Mouse (Mus musculus) splenic B cell, adult 2 months (primary cell): ENCODE data around the gene Vps4b.

Source experiments
- DNase-seq: peaks from one replicate; pipeline ENCODE4 v3.0.0-alpha.2; 2011; ENCODE audit warnings: low read depth, low spot score
- H3K27me3 ChIP-seq: 2 replicates; pipeline ENCODE4 v1.6.1; 2012; ENCODE audit warnings: mild to moderate bottlenecking, low read length, moderate library complexity, mixed read lengths; ENCODE audit not compliant: control insufficient read depth, poor library complexity, insufficient read depth, severe bottlenecking
- H3K36me3 ChIP-seq: 2 replicates; pipeline ENCODE4 v1.6.1; 2012; ENCODE audit warnings: mild to moderate bottlenecking, low read length, moderate library complexity, mixed read lengths; ENCODE audit not compliant: control insufficient read depth, poor library complexity, insufficient read depth, severe bottlenecking

Vps4b gene

DNA sequence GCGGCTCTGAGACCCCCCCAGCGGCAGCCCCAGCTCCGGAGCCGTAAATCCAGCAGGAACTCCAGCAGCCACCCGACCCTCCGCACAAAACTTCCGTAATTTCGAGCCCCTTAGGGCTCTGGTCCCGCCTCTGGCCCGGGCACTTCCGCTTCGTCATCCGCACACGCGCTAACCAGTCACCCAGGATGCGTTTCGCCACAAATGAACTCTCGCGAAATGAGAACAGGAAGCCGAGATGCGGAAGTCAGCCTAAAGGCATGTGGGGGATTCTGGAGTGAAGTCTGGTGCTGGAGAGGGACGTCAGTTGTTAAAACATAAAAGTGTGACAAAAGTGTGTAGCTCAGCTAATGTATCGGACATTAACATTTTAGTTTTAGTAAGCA lies at the start of gene Vps4b:
Gene Vps4b, minus strand, starts transcription at position 187 of the 383 bp plus-strand sequence.
- H3K36me3 ChIP-seq = no peaks in the 10 kb centered on the region
- H3K27me3 ChIP-seq = no peaks in the 10 kb centered on the region; the same call in 1 of the 2 replicates
- peak; percentile 98 for DNase-seq

DNA sequence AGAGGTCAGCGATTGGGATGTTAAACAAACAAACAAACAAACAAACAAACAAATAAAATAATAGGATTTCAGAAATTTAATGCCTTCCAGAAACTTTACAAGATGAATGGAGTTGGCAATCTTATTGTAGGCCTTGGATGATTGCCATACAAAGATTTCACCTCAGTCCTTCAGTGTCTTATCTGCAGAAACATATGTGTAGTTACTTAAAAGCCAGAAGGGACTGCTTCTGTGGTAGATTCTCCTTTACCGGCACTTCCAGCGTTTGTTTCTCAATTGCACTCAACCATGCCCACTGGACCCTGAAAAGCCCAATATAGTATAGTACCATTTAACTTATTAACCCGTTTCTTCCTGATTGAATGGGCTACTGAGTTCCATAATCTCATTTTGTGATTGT lies 32.3 kb upstream of the Vps4b start:
- Histone ChIP-seq H3K27me3 (no peaks in the 10 kb centered on the region; the same call in 1 of the 2 replicates), H3K36me3 (no peaks in the 10 kb centered on the region)
- no peak for DNase-seq

DNA sequence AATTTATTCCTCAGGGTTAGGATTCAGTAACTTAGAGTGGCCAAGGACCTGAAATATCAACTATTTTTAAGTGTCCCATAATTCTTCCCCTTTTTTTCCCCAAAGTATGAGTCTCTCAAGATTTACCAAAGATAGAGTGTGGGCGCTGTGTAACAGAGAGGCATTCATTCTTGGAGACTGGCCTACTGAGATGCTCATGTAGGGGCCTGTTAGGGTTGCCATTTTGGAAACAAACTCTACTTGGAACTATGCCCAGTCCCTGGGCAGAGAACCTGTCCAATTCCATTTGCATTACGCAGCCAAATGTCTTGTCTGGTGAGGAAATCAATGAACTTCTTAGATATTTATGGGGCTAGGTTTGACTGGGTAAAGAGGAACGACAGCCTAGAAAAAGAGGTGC lies 25.8 kb upstream of the Vps4b start:
- Histone ChIP-seq H3K27me3 (no peaks in the 10 kb centered on the region), H3K36me3 (no peaks in the 10 kb centered on the region)
- no peak for DNase-seq

DNA sequence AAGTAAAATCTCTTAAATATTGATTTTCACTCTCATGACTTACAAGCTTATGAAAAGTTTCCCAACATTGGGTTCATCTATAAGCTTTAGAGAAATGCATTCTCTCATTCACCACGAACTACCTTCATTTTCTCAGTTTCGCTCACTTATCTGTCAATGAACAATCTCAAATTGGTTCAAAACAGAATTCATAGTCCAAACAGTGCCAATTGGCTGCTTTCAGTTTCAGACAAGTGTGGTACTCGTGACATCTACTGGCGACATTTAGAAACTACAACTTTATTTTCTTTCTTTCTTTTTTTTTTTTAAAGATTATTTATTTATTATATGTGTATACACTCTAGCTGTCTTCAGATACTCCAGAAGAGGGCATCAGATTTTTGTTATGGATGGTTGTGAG lies 21.8 kb upstream of the Vps4b start:
- Histone ChIP-seq H3K36me3 (no peaks in the 10 kb centered on the region), H3K27me3 (no peaks in the 10 kb centered on the region)
- peak; percentile 73 for DNase-seq

DNA sequence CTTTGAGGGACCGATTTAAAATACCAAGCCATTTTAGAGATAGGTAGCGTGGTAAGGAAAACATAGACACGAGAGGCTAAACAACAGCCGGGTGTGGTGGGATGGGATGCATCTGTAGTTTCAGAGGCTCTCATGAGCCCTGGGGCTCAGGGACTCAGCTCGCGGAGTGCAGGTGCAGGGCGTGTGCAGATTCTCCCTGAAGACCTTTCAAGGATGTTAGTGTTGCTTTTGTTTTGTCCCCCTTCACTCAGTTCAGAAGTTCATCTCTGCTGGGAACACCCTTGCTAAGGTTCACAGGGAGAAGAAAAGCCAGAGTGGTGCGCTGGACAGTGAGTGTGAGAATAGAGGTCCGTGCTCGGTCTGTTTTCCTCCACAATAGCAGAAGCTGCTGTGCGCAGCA lies 20.2 kb upstream of the Vps4b start:
- DNase-seq = no peak
- no peaks in the 10 kb centered on the region for H3K36me3 ChIP-seq

DNA sequence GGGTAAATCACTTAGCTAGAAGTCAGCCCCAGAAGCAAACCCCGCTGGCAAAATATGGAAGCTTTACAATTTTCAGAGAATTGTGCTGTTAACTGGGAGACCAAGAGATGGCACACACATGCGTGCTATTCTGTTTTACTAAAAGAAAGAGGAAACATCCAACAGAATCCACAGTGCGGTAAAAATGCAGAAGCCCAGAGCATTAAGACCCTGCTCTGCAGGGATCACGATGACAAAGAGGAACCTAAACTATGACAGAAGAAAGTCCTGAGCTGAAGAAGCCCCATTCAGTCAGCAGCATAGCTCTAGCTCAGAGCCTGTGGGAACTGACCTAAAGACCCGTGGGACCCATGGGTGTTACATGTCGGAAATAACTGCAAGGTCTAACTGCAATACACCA lies 18.7 kb upstream of the Vps4b start:
- peak; percentile 40 for DNase-seq
- Histone ChIP-seq H3K27me3 (no peaks in the 10 kb centered on the region), H3K36me3 (no peaks in the 10 kb centered on the region)

More for the DNA sequence above, 20.2 kb upstream of the Vps4b start:
- H3K27me3 ChIP-seq = no peaks in the 10 kb centered on the region

DNA sequence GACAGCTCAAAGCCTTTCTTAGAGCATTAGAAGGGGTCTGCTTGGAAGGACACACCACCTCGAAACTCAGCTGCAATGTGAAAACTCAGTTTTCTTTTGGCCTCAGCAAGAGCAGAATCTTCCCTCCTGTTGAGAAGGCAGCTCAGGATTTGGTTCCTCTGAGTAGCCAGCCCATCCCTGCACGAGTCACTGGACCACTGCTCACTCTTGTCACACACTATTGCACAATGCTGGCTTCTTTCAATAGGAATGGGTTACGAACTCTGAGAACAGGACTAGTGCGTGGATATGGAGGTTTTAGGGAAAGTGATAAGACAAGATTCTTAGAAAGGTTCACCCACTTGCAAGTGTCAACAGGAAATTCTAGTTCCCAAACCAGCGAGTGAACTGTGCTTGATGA lies 18.3 kb upstream of the Vps4b start:
- H3K36me3 ChIP-seq = no peaks in the 10 kb centered on the region
- H3K27me3 ChIP-seq = no peaks in the 10 kb centered on the region
- DNase-seq = no peak

DNA sequence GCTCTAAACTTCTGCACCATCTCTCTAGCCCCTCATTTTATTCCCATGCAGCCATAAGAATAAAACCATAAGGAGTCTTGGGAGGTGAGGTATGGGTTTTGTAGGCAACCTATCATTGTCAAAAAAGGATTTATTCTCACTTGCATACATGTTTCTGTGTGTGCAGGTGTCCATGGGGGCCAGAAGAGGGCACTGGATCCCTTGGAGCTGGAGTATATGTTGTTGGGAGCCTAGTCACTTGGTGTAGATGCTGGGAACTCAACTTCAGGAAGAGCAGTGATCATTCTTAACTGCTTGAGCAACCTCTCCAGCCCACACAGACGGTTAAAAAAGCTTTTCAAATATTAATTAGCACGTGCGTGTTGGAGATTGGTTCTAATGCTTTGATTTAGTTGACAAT lies 3.4 kb upstream of the Vps4b start:
- no peaks in the 10 kb centered on the region for H3K36me3 ChIP-seq
- DNase-seq = no peak

DNA sequence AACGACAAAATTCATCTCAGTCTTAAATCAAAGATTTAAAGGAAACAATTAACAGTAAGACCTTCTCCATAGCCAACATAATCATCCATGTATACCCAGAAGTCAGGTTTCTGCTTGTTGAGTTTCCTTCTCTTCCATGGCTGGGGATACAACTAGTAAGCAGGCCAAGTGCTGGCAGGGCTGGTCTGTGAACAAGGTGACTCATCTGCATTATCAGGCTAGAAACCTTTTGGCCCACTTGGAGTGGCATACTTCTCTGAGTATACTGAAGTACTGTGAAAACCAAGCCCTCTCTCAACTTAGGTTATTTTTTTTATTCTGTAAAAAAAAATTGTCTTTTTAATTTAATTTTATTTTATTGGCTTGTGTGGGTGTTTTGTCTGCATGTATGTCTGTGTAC lies 2.9 kb upstream of the Vps4b start:
- no peak for DNase-seq
- H3K36me3 ChIP-seq = no peaks in the 10 kb centered on the region

More for the DNA sequence above, 3.4 kb upstream of the Vps4b start:
- no peaks in the 10 kb centered on the region; the same call in 1 of the 2 replicates for H3K27me3 ChIP-seq

DNA sequence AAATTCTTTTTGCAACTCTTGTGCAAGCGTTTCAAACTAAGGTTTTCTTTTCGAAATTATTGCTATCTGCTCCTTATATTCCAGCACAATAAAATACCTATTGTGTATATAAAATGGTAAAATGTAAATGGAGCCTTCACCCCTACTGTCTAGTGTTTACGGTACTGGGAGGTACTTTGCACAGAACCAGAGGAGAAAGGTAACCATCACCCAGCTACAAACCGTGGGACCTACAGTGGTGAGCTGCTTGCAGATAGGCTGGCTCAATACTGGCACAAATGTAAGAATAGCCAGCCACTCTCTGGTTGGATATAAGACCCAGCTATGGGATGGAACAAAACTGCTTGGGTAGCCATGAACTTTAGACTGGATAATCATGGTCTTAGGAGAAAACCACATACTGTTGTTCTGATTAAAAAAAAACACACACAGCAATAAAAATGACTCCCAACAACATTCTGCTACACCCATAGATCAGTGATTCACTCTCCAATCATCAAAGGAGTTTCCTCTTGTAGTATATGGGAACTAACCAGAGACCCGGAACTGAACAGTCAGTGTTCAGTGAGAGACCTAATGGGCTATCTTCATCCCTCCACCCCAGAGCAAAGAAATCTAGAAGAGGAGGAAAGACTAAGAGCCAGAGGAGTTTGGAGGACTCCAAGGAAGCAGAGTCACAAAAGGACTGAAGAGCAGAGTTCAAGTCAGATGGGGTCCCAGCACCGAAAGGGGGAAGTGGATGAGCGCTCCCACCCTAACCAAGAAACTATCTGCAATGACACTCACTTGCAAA lies 655 bp upstream of the Vps4b start:
- no peaks in the 10 kb centered on the region for H3K36me3 ChIP-seq
- H3K27me3 ChIP-seq = no peaks in the 10 kb centered on the region; the same call in 1 of the 2 replicates
- DNase-seq = no peak

More for the DNA sequence above, 2.9 kb upstream of the Vps4b start:
- H3K27me3 ChIP-seq = no peaks in the 10 kb centered on the region; the same call in 1 of the 2 replicates

DNA sequence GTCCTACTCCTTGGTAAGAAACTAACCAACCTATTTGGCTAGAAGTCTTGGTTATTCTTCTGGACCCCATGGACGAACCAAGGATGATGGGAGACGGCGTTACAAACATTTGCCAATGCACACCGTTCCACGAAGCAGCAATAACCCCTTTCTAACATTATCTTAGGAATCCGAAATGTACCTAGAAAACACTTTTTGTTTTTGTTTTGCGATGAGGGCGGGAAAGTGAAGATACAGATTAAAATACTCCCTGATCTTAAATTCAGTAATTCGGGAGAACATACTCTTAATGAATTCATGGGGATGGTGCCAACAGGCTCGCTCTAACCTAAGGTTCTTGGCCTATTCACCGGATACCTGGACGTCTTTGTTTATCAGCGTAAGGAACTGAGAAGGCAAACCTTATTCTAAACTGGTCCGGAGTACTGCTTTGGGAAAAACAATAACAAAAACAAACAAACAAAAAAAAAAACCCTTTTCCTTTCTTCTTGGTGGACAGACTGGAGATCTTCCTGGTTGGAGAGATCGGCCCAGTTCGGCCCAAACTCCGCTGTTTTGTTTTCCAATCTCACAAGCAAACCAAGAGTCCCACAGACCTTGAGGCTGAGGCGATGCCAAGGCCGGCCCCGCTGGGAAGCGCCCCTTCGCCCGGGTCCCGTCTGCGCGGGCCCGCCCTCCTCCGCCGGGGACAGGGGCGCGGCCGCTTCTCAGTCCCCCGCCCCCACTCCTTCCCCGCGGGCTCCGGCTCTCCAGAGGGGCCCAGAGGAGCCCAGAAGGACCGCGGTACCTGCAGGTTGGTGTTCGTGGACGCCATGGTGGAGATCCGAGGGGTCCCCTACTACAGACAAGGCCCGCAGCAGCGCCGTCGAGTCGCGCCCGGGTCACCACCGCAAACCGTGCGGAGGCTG lies 640 bp downstream of the Vps4b start:
- no peak for DNase-seq
- no peaks in the 10 kb centered on the region for H3K36me3 ChIP-seq
- H3K27me3 ChIP-seq = no peaks in the 10 kb centered on the region; the same call in 1 of the 2 replicates

DNA sequence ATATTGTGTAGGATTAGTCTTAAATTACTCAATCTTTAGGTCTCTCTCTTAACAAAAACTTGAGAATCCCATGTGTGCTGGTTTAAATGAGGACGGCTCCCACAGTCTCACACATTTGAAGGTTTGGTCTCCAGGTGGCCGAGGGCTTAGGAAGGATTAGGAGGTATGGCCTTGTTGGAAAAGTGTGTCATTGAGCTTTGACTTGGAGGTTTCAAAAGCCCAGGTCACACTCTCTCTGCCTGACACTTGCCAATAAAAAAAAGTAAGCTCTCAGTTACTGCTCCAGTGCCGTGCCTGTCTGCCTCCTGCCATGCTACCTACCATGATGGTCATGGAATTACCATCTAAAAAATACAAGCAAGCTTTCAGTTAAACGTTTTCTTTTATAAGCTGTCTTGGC lies 21.6 kb downstream of the Vps4b start:
- H3K27me3 ChIP-seq = no peaks in the 10 kb centered on the region
- H3K36me3 ChIP-seq = peaks cover 19% of the 10 kb centered on the region
- DNase-seq = no peak

DNA sequence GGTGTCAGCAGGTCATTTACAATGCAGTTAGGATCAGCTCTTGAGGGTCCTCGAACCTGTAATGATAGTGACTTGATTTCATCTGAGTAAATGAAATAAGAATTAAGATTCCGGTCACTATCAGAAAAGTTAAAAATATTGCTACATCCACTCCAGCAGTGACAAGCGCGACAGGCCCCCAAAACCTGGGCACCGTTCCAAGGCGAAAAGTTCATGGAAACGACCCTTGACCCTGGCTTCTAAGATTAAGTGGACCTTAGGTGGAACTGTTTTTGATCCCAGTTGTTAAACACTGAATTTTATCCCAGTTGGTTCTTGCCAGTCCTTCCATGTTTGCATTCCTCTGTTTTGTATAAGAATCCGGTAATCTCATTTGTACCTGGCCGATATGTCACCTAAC lies 22.4 kb downstream of the Vps4b start:
- no peaks in the 10 kb centered on the region for H3K27me3 ChIP-seq
- DNase-seq = no peak
- peaks cover 17% of the 10 kb centered on the region; the same call in 1 of the 2 replicates for H3K36me3 ChIP-seq

DNA sequence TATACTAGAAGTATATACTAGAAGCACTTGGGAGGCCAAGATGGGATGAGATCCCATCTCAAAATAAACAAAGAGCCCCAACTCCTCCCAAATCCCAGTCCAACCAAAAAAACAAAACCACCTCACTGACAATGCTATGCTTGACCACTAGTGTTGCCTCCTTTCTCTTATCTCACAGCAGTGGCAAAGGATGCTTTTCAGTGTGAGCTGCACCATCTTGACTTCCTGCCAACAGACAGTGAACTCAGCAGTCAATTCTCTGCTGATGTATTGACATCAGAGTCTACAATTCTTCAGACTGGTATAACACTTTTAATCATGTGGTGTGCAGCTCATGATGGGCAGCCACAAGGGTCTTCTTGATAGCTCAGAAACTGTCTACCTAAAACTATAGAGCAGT lies 27.8 kb downstream of the Vps4b start:
- no peaks in the 10 kb centered on the region for H3K27me3 ChIP-seq
- DNase-seq = no peak
- H3K36me3 ChIP-seq = peaks cover 11% of the 10 kb centered on the region; the same call in 1 of the 2 replicates

DNA sequence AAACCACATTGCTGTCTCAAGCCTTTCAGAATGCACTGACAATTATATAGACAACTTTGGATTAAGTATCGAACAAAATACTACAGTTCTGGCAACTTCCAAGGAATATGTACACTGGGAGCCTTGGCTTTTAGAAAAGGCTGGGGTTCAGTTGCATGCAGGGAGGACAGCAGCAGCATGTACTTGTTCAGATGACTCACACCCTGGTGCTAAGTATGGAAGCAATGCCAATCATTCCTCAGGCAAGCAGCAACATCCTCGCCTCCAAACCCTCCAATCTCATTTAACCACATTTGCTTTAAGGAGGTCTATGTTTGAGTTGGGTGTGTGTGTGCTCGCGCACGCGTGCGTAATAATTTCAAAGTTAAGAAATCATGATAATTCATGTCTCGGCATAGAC lies 30.8 kb downstream of the Vps4b start:
- peaks cover 8% of the 10 kb centered on the region; the same call in 1 of the 2 replicates for H3K36me3 ChIP-seq
- no peak for DNase-seq

More for the DNA sequence above, 30.8 kb downstream of the Vps4b start:
- no peaks in the 10 kb centered on the region for H3K27me3 ChIP-seq
